Mouse (Mus musculus): ENCODE measurements around the gene Mtmr6.
"Not testable (repeated sequence)": the region's sequence is repeated elsewhere in the genome, so short reads cannot be mapped to it uniquely, and the experiment has no call there.

Gene Mtmr6

GRCm38 (mm10) chr14:60295531-60295930, 30.5 kb downstream of the Mtmr6 start:
- DNase-seq (ENCODE audit: low spot score in 2 of 2): no peak

GRCm38 (mm10) chr14:60300224-60300991, 35.4 kb downstream of the Mtmr6 start:
- DNase-seq (ENCODE audit: low spot score in 2 of 2): peak in 1 of 2 experiments; percentile 8

GRCm38 (mm10) chr14:60301024-60301423, 36.0 kb downstream of the Mtmr6 start:
- DNase-seq (ENCODE audit: low spot score in 2 of 2): no peak

GRCm38 (mm10) chr14:60302441-60302840, 37.4 kb downstream of the Mtmr6 start:
- DNase-seq (ENCODE audit: low spot score in 2 of 2): no peak

GRCm38 (mm10) chr14:60304441-60305220, 39.6 kb downstream of the Mtmr6 start:
- DNase-seq (ENCODE audit: low spot score in 2 of 2): no peak

GRCm38 (mm10) chr14:60308113-60308512, 43.1 kb downstream of the Mtmr6 start:
- DNase-seq (ENCODE audit: low spot score in 2 of 2): no peak

GRCm38 (mm10) chr14:60310691-60311090, 45.7 kb downstream of the Mtmr6 start:
- DNase-seq (ENCODE audit: low spot score in 2 of 2): no peak

GRCm38 (mm10) chr14:60319231-60319630, 54.2 kb downstream of the Mtmr6 start:
- DNase-seq (ENCODE audit: low spot score in 2 of 2): no peak

GRCm38 (mm10) chr14:60320813-60321212, 55.8 kb downstream of the Mtmr6 start:
- DNase-seq (ENCODE audit: low spot score in 2 of 2): no peak

GRCm38 (mm10) chr14:60340001-60340400, 75.0 kb downstream of the Mtmr6 start:
- DNase-seq (ENCODE audit: low spot score in 2 of 2): not testable (repeated sequence)

GRCm38 (mm10) chr14:60340570-60340969, 75.5 kb downstream of the Mtmr6 start:
- no peak for DNase-seq (ENCODE audit: low spot score in 2 of 2)

GRCm38 (mm10) chr14:60345326-60345876, 80.4 kb downstream of the Mtmr6 start:
- no peak for DNase-seq (ENCODE audit: low spot score in 2 of 2)

Data from cerebellum, postnatal 4 days (tissue).